Mouse (Mus musculus): ENCODE results near the gene Ubqln1. TPM values are rescaled to one million over a fixed set of nuclear protein-coding genes. Genes with fewer than 3 reads are reported as not detected.

Gene Ubqln1
- polyA plus RNA-seq, 1 experiment from 2014 or later = 95.9 TPM

DNA sequence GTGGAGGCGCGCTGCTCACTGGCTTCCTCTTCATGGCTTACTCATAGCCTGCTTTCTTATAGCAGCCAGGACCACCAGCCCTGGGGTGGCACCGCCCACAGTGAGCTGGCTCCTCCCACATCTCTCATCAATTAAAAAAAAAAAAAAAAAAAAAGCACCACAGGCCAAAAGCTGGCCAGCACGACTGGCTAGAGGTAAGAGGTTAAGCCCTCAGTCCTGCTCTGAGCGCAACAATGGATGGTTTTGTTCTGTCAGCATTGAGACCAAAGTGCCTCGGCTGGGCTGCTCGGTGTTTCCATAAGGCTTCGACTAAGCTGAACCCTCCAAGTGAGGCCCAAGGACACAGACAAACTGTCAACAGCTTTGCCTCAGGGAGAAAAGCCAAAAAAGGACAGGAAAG, 10.2 kb upstream of the Ubqln1 start:
- no peak for DNase-seq (ENCODE audit: low spot score)
- H3K36me3 ChIP-seq (ENCODE audit: control insufficient read depth, insufficient read depth, low read length) = no peaks in the 10 kb centered on the region
- no peak overlapping the region for H3K4me3 ChIP-seq (ENCODE audit: low read depth, low read length)
- WGBS = 59% methylated on average over 8 of the region's 8 CpGs
- H3K27me3 ChIP-seq (replicated peaks; ENCODE audit: control insufficient read depth, insufficient read depth, low read length) = no peaks in the 10 kb centered on the region
- no peaks in the 10 kb centered on the region for H3K4me1 ChIP-seq (ENCODE audit: control insufficient read depth, insufficient read depth, low read length)
- H3K9ac ChIP-seq (ENCODE audit: low read length) = no peak overlapping the region
- no peak overlapping the region for H3K27ac ChIP-seq (ENCODE audit: low read depth, low read length)
- no peaks in the 10 kb centered on the region; the same call in 1 of the 2 replicates for H3K9me3 ChIP-seq (replicated peaks; ENCODE audit: control insufficient read depth, low read length)
- no peak for ATAC-seq
- no peak overlapping the region for H3K4me2 ChIP-seq (ENCODE audit: low read length)

- no peak overlapping the region for H3K4me3 ChIP-seq (ENCODE audit: low read depth, low read length)
- no peaks in the 10 kb centered on the region for H3K36me3 ChIP-seq (ENCODE audit: control insufficient read depth, insufficient read depth, low read length)
- no peaks in the 10 kb centered on the region for H3K27me3 ChIP-seq (replicated peaks; ENCODE audit: control insufficient read depth, insufficient read depth, low read length)
- H3K9me3 ChIP-seq (replicated peaks; ENCODE audit: control insufficient read depth, low read length) = no peaks in the 10 kb centered on the region
- DNase-seq (ENCODE audit: low spot score) = no peak
- H3K4me2 ChIP-seq (ENCODE audit: low read length) = no peak overlapping the region
- peaks cover 5% of the 10 kb centered on the region for H3K4me1 ChIP-seq (ENCODE audit: control insufficient read depth, insufficient read depth, low read length)
- WGBS = 81% methylated on average over 3 of the region's 3 CpGs
- no peak overlapping the region for H3K9ac ChIP-seq (ENCODE audit: low read length)
- no peak for ATAC-seq
- no peak overlapping the region for H3K27ac ChIP-seq (ENCODE audit: low read depth, low read length)
These were observed 4.8 kb upstream of the Ubqln1 start for GRCm38 (mm10) chr13:58220206-58220605.

DNA sequence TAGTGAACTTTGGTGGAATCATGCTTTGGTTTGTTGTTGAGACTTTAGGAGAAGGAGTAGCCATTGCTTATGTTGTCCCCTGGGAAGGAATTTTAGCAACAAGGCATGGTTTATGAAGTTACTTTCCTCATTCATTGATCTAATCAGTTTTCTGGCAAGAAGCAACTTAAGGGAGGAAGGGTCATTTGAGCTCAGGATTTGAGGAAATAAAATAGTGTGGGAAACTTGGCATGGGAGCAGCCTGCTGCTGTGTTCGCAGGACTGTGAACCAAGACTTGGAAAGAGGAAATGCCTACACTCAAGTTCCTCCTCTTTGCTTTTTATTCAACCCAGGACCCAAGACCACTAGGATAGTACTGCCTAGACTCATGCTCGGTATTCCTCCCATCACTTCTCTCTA, 2.1 kb upstream of the Ubqln1 start:
- ATAC-seq (no peak), DNase-seq (ENCODE audit: low spot score) (no peak)
- H3K4me3 ChIP-seq (ENCODE audit: low read depth, low read length) = no peak overlapping the region
- H3K27me3 ChIP-seq (replicated peaks; ENCODE audit: control insufficient read depth, insufficient read depth, low read length) = no peaks in the 10 kb centered on the region
- H3K4me1 ChIP-seq (ENCODE audit: control insufficient read depth, insufficient read depth, low read length) = peaks cover 16% of the 10 kb centered on the region
- 94% methylated on average over 2 of the region's 2 CpGs for WGBS
- H3K9me3 ChIP-seq (replicated peaks; ENCODE audit: control insufficient read depth, low read length) = no peaks in the 10 kb centered on the region
- no peak overlapping the region for H3K27ac ChIP-seq (ENCODE audit: low read depth, low read length)
- H3K36me3 ChIP-seq (ENCODE audit: control insufficient read depth, insufficient read depth, low read length) = no peaks in the 10 kb centered on the region
- no peak overlapping the region for H3K4me2 ChIP-seq (ENCODE audit: low read length)
- H3K9ac ChIP-seq (ENCODE audit: low read length) = no peak overlapping the region

DNA sequence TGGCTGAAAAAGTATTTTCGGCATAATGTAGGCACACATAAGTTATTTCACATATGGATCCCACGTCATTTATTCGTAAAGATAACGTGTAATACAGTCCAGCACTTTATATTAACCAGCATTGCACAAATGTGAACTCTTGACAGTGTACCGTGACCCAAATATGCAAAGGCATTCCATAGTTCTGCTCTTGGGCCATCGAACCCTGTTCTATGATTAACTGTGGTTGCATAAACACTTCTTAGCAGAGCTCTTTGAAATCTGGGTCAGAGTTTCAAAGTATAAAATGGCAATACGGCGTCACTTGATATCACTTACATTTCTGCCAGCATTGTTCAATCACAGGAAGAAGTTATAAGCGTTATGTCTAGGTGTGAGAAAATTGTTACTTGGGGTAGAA, 942 bp upstream of the Ubqln1 start:
- H3K27ac ChIP-seq (ENCODE audit: low read depth, low read length) = no peak overlapping the region
- no peaks in the 10 kb centered on the region for H3K9me3 ChIP-seq (replicated peaks; ENCODE audit: control insufficient read depth, low read length)

GRCm38 (mm10) chr13:58215253-58215591, 231 bp downstream of the Ubqln1 start:
- ATAC-seq (no peak), DNase-seq (ENCODE audit: low spot score) (no peak)
- peak overlapping the region; percentile 95 for H3K9ac ChIP-seq (ENCODE audit: low read length)
- H3K9me3 ChIP-seq (replicated peaks; ENCODE audit: control insufficient read depth, low read length) = no peaks in the 10 kb centered on the region
- H3K27me3 ChIP-seq (replicated peaks; ENCODE audit: control insufficient read depth, insufficient read depth, low read length) = no peaks in the 10 kb centered on the region
- peak overlapping the region; percentile 85 for H3K27ac ChIP-seq (ENCODE audit: low read depth, low read length)
- H3K36me3 ChIP-seq (ENCODE audit: control insufficient read depth, insufficient read depth, low read length) = no peaks in the 10 kb centered on the region
- peak overlapping the region; percentile 66 for H3K4me2 ChIP-seq (ENCODE audit: low read length)
- peak overlapping the region; percentile 100 for H3K4me3 ChIP-seq (ENCODE audit: low read depth, low read length)
- H3K4me1 ChIP-seq (ENCODE audit: control insufficient read depth, insufficient read depth, low read length) = peaks cover 16% of the 10 kb centered on the region
- under 1% methylated on average over 42 of the region's 48 CpGs for WGBS

More for the DNA sequence above, 942 bp upstream of the Ubqln1 start:
- H3K4me2 ChIP-seq (ENCODE audit: low read length) = peak overlapping the region; percentile 66
- peak overlapping the region; percentile 100; the same call in 1 of the 2 replicates for H3K4me3 ChIP-seq (ENCODE audit: low read depth, low read length)
- H3K27me3 ChIP-seq (replicated peaks; ENCODE audit: control insufficient read depth, insufficient read depth, low read length) = no peaks in the 10 kb centered on the region
- WGBS = 93% methylated on average over 9 of the region's 9 CpGs
- no peak for DNase-seq (ENCODE audit: low spot score)
- H3K9ac ChIP-seq (ENCODE audit: low read length) = peak overlapping the region; percentile 95; the same call in 1 of the 2 replicates
- H3K4me1 ChIP-seq (ENCODE audit: control insufficient read depth, insufficient read depth, low read length) = peaks cover 16% of the 10 kb centered on the region
- no peaks in the 10 kb centered on the region for H3K36me3 ChIP-seq (ENCODE audit: control insufficient read depth, insufficient read depth, low read length)
- no peak for ATAC-seq

DNA sequence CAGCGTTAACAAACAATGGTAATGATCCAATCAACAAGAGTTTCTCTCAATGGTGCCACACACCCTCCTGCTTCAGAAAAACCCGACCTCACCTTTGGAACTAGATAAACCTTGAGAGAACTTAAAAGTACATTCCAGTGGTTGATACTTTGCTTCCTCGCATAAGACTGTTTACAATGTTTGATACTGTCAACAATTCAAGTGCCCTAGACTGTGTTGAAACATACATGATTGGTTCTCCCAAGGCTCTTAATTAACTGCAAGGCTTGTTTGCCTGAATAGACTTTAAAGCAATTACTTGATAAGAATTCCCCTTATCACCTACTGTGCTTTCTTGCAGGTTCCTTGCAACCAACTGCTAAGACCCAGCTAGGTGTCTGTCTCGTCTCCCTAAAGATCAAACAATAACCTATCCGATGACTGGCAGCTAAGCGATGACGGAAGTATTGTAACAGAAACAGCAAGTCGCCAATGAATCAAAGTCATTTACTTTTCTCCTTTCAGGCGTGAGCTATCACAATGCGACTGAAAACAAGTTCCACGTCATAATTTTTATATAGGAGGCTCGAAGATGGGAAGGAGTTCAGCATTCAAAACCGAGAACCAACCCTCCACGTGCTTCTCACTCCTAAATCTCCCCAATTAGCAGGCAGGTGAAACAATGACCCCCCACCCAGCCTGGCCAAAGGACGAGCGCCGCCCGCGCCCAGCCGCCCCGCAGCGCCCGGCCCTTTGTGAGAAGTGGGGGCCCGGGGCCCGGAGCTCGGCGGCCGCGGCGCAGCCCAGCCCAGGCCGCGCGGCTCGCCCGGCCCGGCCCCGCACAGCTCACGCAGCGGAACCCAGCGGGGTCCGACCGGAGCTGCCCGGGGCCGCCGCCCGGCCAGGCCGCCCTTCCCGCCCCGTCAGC, 854 bp downstream of the Ubqln1 start:
- ATAC-seq (peak; percentile 57), DNase-seq (ENCODE audit: low spot score) (peak; percentile 36)
- Histone ChIP-seq H3K4me3 (ENCODE audit: low read depth, low read length) (peak overlapping the region; percentile 100), H3K9ac (ENCODE audit: low read length) (peak overlapping the region; percentile 95), H3K36me3 (ENCODE audit: control insufficient read depth, insufficient read depth, low read length) (no peaks in the 10 kb centered on the region), H3K27me3 (replicated peaks; ENCODE audit: control insufficient read depth, insufficient read depth, low read length) (no peaks in the 10 kb centered on the region), H3K4me1 (ENCODE audit: control insufficient read depth, insufficient read depth, low read length) (peaks cover 16% of the 10 kb centered on the region), H3K9me3 (replicated peaks; ENCODE audit: control insufficient read depth, low read length) (no peaks in the 10 kb centered on the region), H3K27ac (ENCODE audit: low read depth, low read length) (peak overlapping the region; percentile 85), H3K4me2 (ENCODE audit: low read length) (peak overlapping the region; percentile 66)
- 3% methylated on average over 41 of the region's 49 CpGs for WGBS

- H3K36me3 ChIP-seq (ENCODE audit: control insufficient read depth, insufficient read depth, low read length) = no peaks in the 10 kb centered on the region
- DNase-seq (ENCODE audit: low spot score) (no peak), ATAC-seq (no peak)
- H3K4me1 ChIP-seq (ENCODE audit: control insufficient read depth, insufficient read depth, low read length) = peaks cover 16% of the 10 kb centered on the region
- peak overlapping the region; percentile 100; the same call in 1 of the 2 replicates for H3K4me3 ChIP-seq (ENCODE audit: low read depth, low read length)
- no peaks in the 10 kb centered on the region for H3K27me3 ChIP-seq (replicated peaks; ENCODE audit: control insufficient read depth, insufficient read depth, low read length)
- no peaks in the 10 kb centered on the region for H3K9me3 ChIP-seq (replicated peaks; ENCODE audit: control insufficient read depth, low read length)
- H3K9ac ChIP-seq (ENCODE audit: low read length) = peak overlapping the region; percentile 29
- H3K4me2 ChIP-seq (ENCODE audit: low read length) = peak overlapping the region; percentile 66
- no peak overlapping the region for H3K27ac ChIP-seq (ENCODE audit: low read depth, low read length)
- WGBS = 67% methylated on average over 8 of the region's 8 CpGs
These were observed 1.7 kb downstream of the Ubqln1 start for GRCm38 (mm10) chr13:58213801-58214200.

DNA sequence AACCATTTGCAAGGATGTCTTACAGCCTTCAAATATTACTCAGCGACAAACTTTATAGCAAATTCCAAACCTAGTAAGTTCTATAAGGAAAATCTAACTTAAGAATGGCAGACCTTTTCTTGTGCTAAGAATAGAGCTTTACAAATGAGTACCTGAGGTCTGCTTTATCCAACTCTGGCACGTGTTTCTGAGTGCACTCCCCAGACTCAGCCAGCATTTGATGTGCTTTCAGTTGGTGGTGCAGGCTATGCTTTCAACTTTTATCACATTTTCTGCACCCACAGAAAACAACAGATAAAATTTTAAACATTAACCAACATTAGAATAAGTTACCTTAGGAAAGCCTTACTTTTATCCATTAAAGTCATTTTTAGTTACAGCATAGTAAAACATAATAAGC, 2.9 kb downstream of the Ubqln1 start:
- ATAC-seq (no peak), DNase-seq (ENCODE audit: low spot score) (no peak)
- H3K27me3 ChIP-seq (replicated peaks; ENCODE audit: control insufficient read depth, insufficient read depth, low read length) = no peaks in the 10 kb centered on the region
- no peaks in the 10 kb centered on the region for H3K36me3 ChIP-seq (ENCODE audit: control insufficient read depth, insufficient read depth, low read length)
- WGBS = 84% methylated on average over 2 of the region's 2 CpGs
- H3K9ac ChIP-seq (ENCODE audit: low read length) = no peak overlapping the region
- H3K9me3 ChIP-seq (replicated peaks; ENCODE audit: control insufficient read depth, low read length) = no peaks in the 10 kb centered on the region
- no peak overlapping the region for H3K4me2 ChIP-seq (ENCODE audit: low read length)
- H3K4me3 ChIP-seq (ENCODE audit: low read depth, low read length) = no peak overlapping the region
- H3K27ac ChIP-seq (ENCODE audit: low read depth, low read length) = no peak overlapping the region
- H3K4me1 ChIP-seq (ENCODE audit: control insufficient read depth, insufficient read depth, low read length) = peaks cover 16% of the 10 kb centered on the region

- Histone ChIP-seq H3K27ac (ENCODE audit: low read depth, low read length) (no peak overlapping the region), H3K4me1 (ENCODE audit: control insufficient read depth, insufficient read depth, low read length) (peaks cover 10% of the 10 kb centered on the region), H3K27me3 (replicated peaks; ENCODE audit: control insufficient read depth, insufficient read depth, low read length) (no peaks in the 10 kb centered on the region), H3K36me3 (ENCODE audit: control insufficient read depth, insufficient read depth, low read length) (no peaks in the 10 kb centered on the region), H3K4me3 (ENCODE audit: low read depth, low read length) (no peak overlapping the region), H3K9ac (ENCODE audit: low read length) (no peak overlapping the region), H3K9me3 (replicated peaks; ENCODE audit: control insufficient read depth, low read length) (no peaks in the 10 kb centered on the region), H3K4me2 (ENCODE audit: low read length) (no peak overlapping the region)
- DNase-seq (ENCODE audit: low spot score) (no peak), ATAC-seq (no peak)
- WGBS = 81% methylated on average over 5 of the region's 5 CpGs
These were observed 5.0 kb downstream of the Ubqln1 start for GRCm38 (mm10) chr13:58210441-58210840.
